Mouse (Mus musculus): ENCODE results near the gene Epb41l2. TPM values are rescaled to one million over a fixed set of nuclear protein-coding genes. Genes with fewer than 3 reads are reported as not detected.

Gene Epb41l2
- polyA plus RNA-seq, 1 experiment from 2014 or later, result 23.1 TPM

GRCm38 (mm10) chr10:25321198-25321597 lies 38.4 kb upstream of the Epb41l2 start:
- Histone ChIP-seq H3K9me3 (ENCODE audit: control insufficient read depth, low read length) (no peaks in the 10 kb centered on the region), H3K4me3 (ENCODE audit: low read depth, low read length) (no peak overlapping the region)
- 90% methylated on average over 4 of the region's 4 CpGs for WGBS

DNA sequence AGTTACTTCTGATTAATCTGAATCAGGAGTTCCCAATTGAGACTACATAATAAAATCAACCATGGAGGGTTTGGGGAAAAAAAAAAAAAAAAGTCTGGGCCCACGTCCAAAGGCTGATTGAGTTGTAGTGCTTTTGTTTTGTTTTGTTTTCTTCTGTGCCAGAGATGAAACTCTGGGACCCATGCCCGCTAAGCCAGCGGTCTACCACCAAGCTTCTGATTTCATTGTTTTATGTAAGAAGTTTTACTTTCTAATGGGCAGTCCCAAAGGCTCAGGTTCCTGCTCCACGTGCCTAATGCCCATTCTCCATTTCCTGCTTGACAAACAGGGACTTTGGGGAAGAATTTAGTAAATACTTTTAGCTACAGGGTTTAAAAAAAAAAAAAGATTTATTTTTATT lies 33.9 kb upstream of the Epb41l2 start:
- Histone ChIP-seq H3K9me3 (ENCODE audit: control insufficient read depth, low read length) (no peaks in the 10 kb centered on the region), H3K27me3 (ENCODE audit: control insufficient read depth, insufficient read depth, low read length) (no peaks in the 10 kb centered on the region), H3K36me3 (ENCODE audit: control insufficient read depth, insufficient read depth, low read length) (no peaks in the 10 kb centered on the region), H3K27ac (ENCODE audit: low read depth, low read length) (no peak overlapping the region), H3K9ac (replicated peaks; ENCODE audit: low read depth, low read length) (no peak overlapping the region), H3K4me3 (ENCODE audit: low read depth, low read length) (no peak overlapping the region), H3K4me2 (ENCODE audit: low read depth, low read length) (no peak overlapping the region), H3K4me1 (ENCODE audit: control insufficient read depth, insufficient read depth, low read length) (no peaks in the 10 kb centered on the region)
- no peak for ATAC-seq (ENCODE audit: low read depth)
- 57% methylated on average over 4 of the region's 4 CpGs for WGBS

More at GRCm38 (mm10) chr10:25321198-25321597, 38.4 kb upstream of the Epb41l2 start:
- Histone ChIP-seq H3K27ac (ENCODE audit: low read depth, low read length) (no peak overlapping the region), H3K4me2 (ENCODE audit: low read depth, low read length) (no peak overlapping the region), H3K4me1 (ENCODE audit: control insufficient read depth, insufficient read depth, low read length) (no peaks in the 10 kb centered on the region), H3K36me3 (ENCODE audit: control insufficient read depth, insufficient read depth, low read length) (no peaks in the 10 kb centered on the region), H3K9ac (replicated peaks; ENCODE audit: low read depth, low read length) (no peak overlapping the region), H3K27me3 (ENCODE audit: control insufficient read depth, insufficient read depth, low read length) (no peaks in the 10 kb centered on the region)
- no peak for ATAC-seq (ENCODE audit: low read depth)

DNA sequence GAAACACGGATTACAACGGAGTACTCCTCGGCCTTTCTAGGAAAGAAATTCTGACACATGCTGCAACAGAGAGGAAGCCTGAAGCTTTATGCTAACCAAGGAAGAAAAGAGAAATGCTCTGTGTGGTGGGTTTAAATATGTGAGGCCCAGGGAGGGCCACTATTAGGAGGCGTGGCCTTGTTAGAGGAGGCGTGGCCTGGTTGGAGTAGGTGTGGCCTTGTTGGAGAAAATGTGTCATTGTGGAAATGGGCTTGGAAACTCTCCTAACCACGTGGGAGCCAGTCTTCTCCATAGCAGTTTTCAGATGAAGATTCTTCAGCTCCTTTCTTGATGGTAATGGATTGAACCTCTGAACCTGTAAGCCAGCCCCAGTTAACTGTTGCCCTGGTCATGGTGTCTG lies 32.1 kb upstream of the Epb41l2 start:
- H3K9ac ChIP-seq (replicated peaks; ENCODE audit: low read depth, low read length), result no peak overlapping the region
- H3K4me1 ChIP-seq (ENCODE audit: control insufficient read depth, insufficient read depth, low read length), result no peaks in the 10 kb centered on the region
- ATAC-seq (ENCODE audit: low read depth), result no peak
- no peaks in the 10 kb centered on the region for H3K9me3 ChIP-seq (ENCODE audit: control insufficient read depth, low read length)
- no peak overlapping the region for H3K4me3 ChIP-seq (ENCODE audit: low read depth, low read length)
- H3K4me2 ChIP-seq (ENCODE audit: low read depth, low read length), result no peak overlapping the region
- 86% methylated on average over 6 of the region's 6 CpGs for WGBS
- no peak overlapping the region for H3K27ac ChIP-seq (ENCODE audit: low read depth, low read length)
- no peaks in the 10 kb centered on the region for H3K27me3 ChIP-seq (ENCODE audit: control insufficient read depth, insufficient read depth, low read length)
- H3K36me3 ChIP-seq (ENCODE audit: control insufficient read depth, insufficient read depth, low read length), result no peaks in the 10 kb centered on the region

DNA sequence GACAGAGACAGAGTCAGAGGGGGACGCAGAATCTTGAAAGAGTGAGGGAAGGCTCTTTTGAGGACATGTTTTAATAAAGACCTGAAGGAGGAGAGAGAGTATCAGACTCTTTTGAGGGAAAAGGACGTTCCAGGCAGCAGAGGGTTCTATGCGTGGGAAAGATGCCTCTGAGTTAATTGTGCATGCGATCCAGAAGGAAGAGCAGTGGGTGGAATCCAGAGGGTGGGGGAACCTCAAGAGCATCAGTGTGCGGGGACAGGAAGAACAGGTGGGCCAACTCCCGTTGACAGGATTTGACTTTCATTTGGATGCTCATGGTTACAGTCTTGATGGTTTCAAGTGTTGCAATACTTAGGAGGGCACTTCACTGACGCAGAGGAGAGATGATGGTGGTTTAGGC lies 29.5 kb upstream of the Epb41l2 start:
- no peak overlapping the region for H3K4me2 ChIP-seq (ENCODE audit: low read depth, low read length)
- no peak overlapping the region for H3K9ac ChIP-seq (replicated peaks; ENCODE audit: low read depth, low read length)
- H3K4me1 ChIP-seq (ENCODE audit: control insufficient read depth, insufficient read depth, low read length), result no peaks in the 10 kb centered on the region
- H3K27me3 ChIP-seq (ENCODE audit: control insufficient read depth, insufficient read depth, low read length), result no peaks in the 10 kb centered on the region
- WGBS, result 93% methylated on average over 7 of the region's 7 CpGs
- no peak for ATAC-seq (ENCODE audit: low read depth)
- no peak overlapping the region for H3K27ac ChIP-seq (ENCODE audit: low read depth, low read length)
- H3K4me3 ChIP-seq (ENCODE audit: low read depth, low read length), result no peak overlapping the region
- no peaks in the 10 kb centered on the region for H3K36me3 ChIP-seq (ENCODE audit: control insufficient read depth, insufficient read depth, low read length)
- no peaks in the 10 kb centered on the region for H3K9me3 ChIP-seq (ENCODE audit: control insufficient read depth, low read length)

- ATAC-seq (ENCODE audit: low read depth), result no peak
- H3K27me3 ChIP-seq (ENCODE audit: control insufficient read depth, insufficient read depth, low read length), result no peaks in the 10 kb centered on the region
- H3K9me3 ChIP-seq (ENCODE audit: control insufficient read depth, low read length), result no peaks in the 10 kb centered on the region
- WGBS, result 63% methylated on average over 9 of the region's 9 CpGs
- no peak overlapping the region for H3K4me2 ChIP-seq (ENCODE audit: low read depth, low read length)
- no peak overlapping the region for H3K27ac ChIP-seq (ENCODE audit: low read depth, low read length)
- no peak overlapping the region for H3K9ac ChIP-seq (replicated peaks; ENCODE audit: low read depth, low read length)
- no peaks in the 10 kb centered on the region for H3K4me1 ChIP-seq (ENCODE audit: control insufficient read depth, insufficient read depth, low read length)
- H3K36me3 ChIP-seq (ENCODE audit: control insufficient read depth, insufficient read depth, low read length), result no peaks in the 10 kb centered on the region
- H3K4me3 ChIP-seq (ENCODE audit: low read depth, low read length), result no peak overlapping the region
Observed at GRCm38 (mm10) chr10:25331321-25332049, 28.1 kb upstream of the Epb41l2 start.

GRCm38 (mm10) chr10:25333390-25334079 lies 26.1 kb upstream of the Epb41l2 start:
- Histone ChIP-seq H3K36me3 (ENCODE audit: control insufficient read depth, insufficient read depth, low read length) (no peaks in the 10 kb centered on the region), H3K9ac (replicated peaks; ENCODE audit: low read depth, low read length) (no peak overlapping the region), H3K27me3 (ENCODE audit: control insufficient read depth, insufficient read depth, low read length) (no peaks in the 10 kb centered on the region), H3K27ac (ENCODE audit: low read depth, low read length) (no peak overlapping the region), H3K4me2 (ENCODE audit: low read depth, low read length) (no peak overlapping the region), H3K4me1 (ENCODE audit: control insufficient read depth, insufficient read depth, low read length) (no peaks in the 10 kb centered on the region), H3K4me3 (ENCODE audit: low read depth, low read length) (no peak overlapping the region), H3K9me3 (ENCODE audit: control insufficient read depth, low read length) (no peaks in the 10 kb centered on the region)
- ATAC-seq (ENCODE audit: low read depth), result no peak
- WGBS, result 76% methylated on average over 4 of the region's 4 CpGs

DNA sequence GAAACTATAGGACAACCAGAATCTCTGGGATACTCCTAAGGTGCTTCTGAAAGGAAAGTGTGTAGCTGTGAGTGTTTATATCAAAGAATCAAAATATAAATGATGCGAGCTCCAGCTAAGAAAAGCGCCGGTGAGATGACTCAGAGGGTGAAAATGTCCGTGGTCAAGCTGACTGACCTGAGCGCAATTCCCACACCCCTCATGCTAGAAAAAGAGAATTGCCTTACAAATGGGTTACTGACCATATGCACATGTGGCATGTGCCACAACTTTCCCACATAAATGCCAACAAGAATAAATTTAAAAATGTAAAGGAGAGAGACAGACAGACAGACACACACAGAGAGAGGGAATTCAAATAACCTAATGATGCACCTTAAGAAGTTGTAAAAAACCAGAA lies 18.9 kb upstream of the Epb41l2 start:
- no peak overlapping the region for H3K4me3 ChIP-seq (ENCODE audit: low read depth, low read length)
- ATAC-seq (ENCODE audit: low read depth), result no peak
- no peaks in the 10 kb centered on the region for H3K36me3 ChIP-seq (ENCODE audit: control insufficient read depth, insufficient read depth, low read length)
- no peaks in the 10 kb centered on the region for H3K27me3 ChIP-seq (ENCODE audit: control insufficient read depth, insufficient read depth, low read length)
- H3K27ac ChIP-seq (ENCODE audit: low read depth, low read length), result no peak overlapping the region
- no peak overlapping the region for H3K9ac ChIP-seq (replicated peaks; ENCODE audit: low read depth, low read length)
- 93% methylated on average over 5 of the region's 5 CpGs for WGBS
- no peaks in the 10 kb centered on the region for H3K4me1 ChIP-seq (ENCODE audit: control insufficient read depth, insufficient read depth, low read length)
- H3K4me2 ChIP-seq (ENCODE audit: low read depth, low read length), result no peak overlapping the region
- H3K9me3 ChIP-seq (ENCODE audit: control insufficient read depth, low read length), result no peaks in the 10 kb centered on the region; the same call in 1 of the 2 replicates

DNA sequence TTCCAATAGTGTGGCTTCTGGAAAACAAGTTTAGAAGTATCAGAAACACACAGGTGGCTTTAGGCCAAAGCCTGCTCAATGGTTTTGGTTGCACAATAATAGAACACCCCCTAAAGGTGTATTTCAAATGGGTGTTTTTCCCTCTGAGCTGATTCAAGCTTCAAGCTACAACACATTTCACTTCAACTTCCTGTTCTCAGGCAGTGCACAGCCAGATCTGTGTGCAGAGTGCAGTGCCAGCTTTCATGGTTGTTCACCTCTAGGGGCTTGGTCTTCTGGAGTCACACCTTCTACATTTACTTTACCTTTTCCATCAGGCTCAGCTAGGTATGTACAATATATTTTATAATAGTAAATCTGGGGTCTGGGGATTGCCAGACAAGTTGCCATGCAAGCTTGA lies 16.8 kb upstream of the Epb41l2 start:
- Histone ChIP-seq H3K36me3 (ENCODE audit: control insufficient read depth, insufficient read depth, low read length) (no peaks in the 10 kb centered on the region), H3K9ac (replicated peaks; ENCODE audit: low read depth, low read length) (no peak overlapping the region), H3K27me3 (ENCODE audit: control insufficient read depth, insufficient read depth, low read length) (no peaks in the 10 kb centered on the region), H3K4me3 (ENCODE audit: low read depth, low read length) (no peak overlapping the region), H3K27ac (ENCODE audit: low read depth, low read length) (no peak overlapping the region), H3K9me3 (ENCODE audit: control insufficient read depth, low read length) (no peaks in the 10 kb centered on the region; the same call in 1 of the 2 replicates), H3K4me2 (ENCODE audit: low read depth, low read length) (no peak overlapping the region), H3K4me1 (ENCODE audit: control insufficient read depth, insufficient read depth, low read length) (no peaks in the 10 kb centered on the region)
- no peak for ATAC-seq (ENCODE audit: low read depth)

DNA sequence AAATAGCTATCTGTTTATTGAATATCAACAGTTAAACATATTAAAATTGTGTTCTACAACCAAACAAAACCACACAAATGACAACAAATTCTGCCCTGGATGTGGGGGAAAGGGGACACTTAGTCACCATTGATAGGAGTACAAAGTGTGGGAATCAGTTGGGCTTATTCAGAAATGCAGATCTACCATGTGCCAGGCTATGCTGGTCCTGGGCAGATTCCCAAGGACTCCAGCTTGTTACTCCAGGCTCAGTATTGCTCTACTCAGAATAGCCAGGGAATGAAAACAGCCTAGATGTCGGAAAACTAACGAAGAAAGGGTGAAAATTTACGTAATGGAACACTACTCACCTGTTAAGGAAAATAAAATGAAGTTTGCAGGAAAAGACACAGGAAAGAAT lies 5.7 kb upstream of the Epb41l2 start:
- no peak overlapping the region for H3K4me3 ChIP-seq (ENCODE audit: low read depth, low read length)
- H3K4me2 ChIP-seq (ENCODE audit: low read depth, low read length), result no peak overlapping the region
- H3K36me3 ChIP-seq (ENCODE audit: control insufficient read depth, insufficient read depth, low read length), result no peaks in the 10 kb centered on the region
- no peaks in the 10 kb centered on the region for H3K27me3 ChIP-seq (ENCODE audit: control insufficient read depth, insufficient read depth, low read length)
- H3K9ac ChIP-seq (replicated peaks; ENCODE audit: low read depth, low read length), result no peak overlapping the region
- no peaks in the 10 kb centered on the region for H3K9me3 ChIP-seq (ENCODE audit: control insufficient read depth, low read length)
- ATAC-seq (ENCODE audit: low read depth), result no peak
- no peak overlapping the region for H3K27ac ChIP-seq (ENCODE audit: low read depth, low read length)
- WGBS, result 94% methylated on average over 3 of the region's 3 CpGs
- no peaks in the 10 kb centered on the region for H3K4me1 ChIP-seq (ENCODE audit: control insufficient read depth, insufficient read depth, low read length)

All from neural tube, embryonic 14.5 days (tissue).